Mouse (Mus musculus) olfactory bulb, adult 2 months (tissue): Measurements from ENCODE around the gene Alox12e.

Source experiments
- CTCF ChIP-seq: fragments of 200-500 bp; IDR thresholded peaks from 2 replicates; pipeline ENCODE4 v1.5.1; 2012; ENCODE audit warnings: low read depth, mild to moderate bottlenecking, low read length, moderate library complexity; ENCODE audit not compliant: insufficient read depth
- POLR2A ChIP-seq: fragments of 200-500 bp; IDR thresholded peaks from 2 replicates; pipeline ENCODE4 v1.6.1; 2012; ENCODE audit warnings: mild to moderate bottlenecking, low read depth, low read length, moderate library complexity; ENCODE audit not compliant: insufficient read depth

DNA sequence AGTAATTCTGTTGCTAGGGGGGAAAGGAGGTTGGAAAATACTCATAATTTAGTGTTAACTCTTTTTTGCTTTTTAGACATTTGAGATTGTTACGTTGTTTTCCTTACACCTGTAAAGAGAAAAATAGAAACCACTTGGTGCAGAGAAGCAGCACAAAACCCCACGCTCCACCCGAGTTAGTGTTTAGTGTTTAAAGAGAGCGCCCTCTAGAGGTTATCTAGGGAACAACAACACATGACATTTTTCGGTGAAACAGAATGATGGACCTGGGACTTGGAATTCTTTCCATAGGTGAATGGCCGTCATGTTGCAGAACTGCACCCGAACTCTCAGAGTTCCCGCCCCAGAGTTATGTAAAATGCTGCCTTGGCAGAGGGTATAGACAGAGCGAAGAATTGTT lies 13.1 kb downstream of the Alox12e start:
- TF ChIP-seq POLR2A (no peak), CTCF (no peak)
